13 mouse cellular contexts compared by ENCODE assay signal in genomic region chr14:54756382-54756781, GRCm38 (mm10). TPM values are rescaled to one million over a fixed set of nuclear protein-coding genes. Genes with fewer than 3 reads are reported as not detected.
A peak's percentile ranks its signal among the peaks of the same experiment; 100 is the strongest.
DNase-seq lines count a peak whose midpoint lies in the region; ATAC-seq and TF ChIP-seq lines count a peak whose summit lies in the region.
"Had no signal": no experiment of that assay in that cellular context is flagged by ENCODE, and none has a peak within 500 bp of the region (broad histone marks: within the 10 kb centered on the region; RNA-seq: fewer than 3 reads in every experiment).

No protein-coding gene starts in this region.

- 89% methylated on average over 6 of the region's 6 CpGs for WGBS in forebrain, embryonic 15.5 days
- 94% methylated on average over 6 of the region's 6 CpGs for WGBS in forebrain, embryonic 10.5 days
- WGBS in intestine, postnatal 0 days, result 57% methylated on average over 6 of the region's 6 CpGs
- 11% methylated on average over 6 of the region's 6 CpGs for WGBS in macrophage (ENCODE audit: missing documents)

- no peak overlapping the region for H3K4me2 ChIP-seq in forebrain, embryonic 15.5 days (replicated peaks)
- no peak overlapping the region for H3K4me2 ChIP-seq in intestine, postnatal 0 days (replicated peaks; ENCODE audit: low read depth)
- H3K4me2 ChIP-seq: hindbrain, embryonic 13.5 days had no signal

- no peak overlapping the region for H3K9ac ChIP-seq in forebrain, embryonic 15.5 days (replicated peaks)
- H3K9ac ChIP-seq in intestine, postnatal 0 days (ENCODE audit: low read depth, low read length), result no peak overlapping the region
- H3K9ac ChIP-seq: hindbrain, embryonic 13.5 days had no signal

- H3K4me3 ChIP-seq in forebrain, embryonic 15.5 days, result no peak overlapping the region
- H3K4me3 ChIP-seq in forebrain, embryonic 10.5 days, result no peak overlapping the region
- H3K4me3 ChIP-seq in left cerebral cortex, adult 2 months, result no peak overlapping the region
- H3K4me3 ChIP-seq in intestine, postnatal 0 days (ENCODE audit: low read depth, low read length), result no peak overlapping the region
- no peak overlapping the region for H3K4me3 ChIP-seq in macrophage (ENCODE audit: inconsistent target)
- H3K4me3 ChIP-seq: hindbrain, embryonic 13.5 days had no signal

- peaks cover 75% of the 10 kb centered on the region for H3K79me2 ChIP-seq in macrophage (ENCODE audit: inconsistent target)

- ATAC-seq in forebrain, embryonic 15.5 days (replicated peaks), result no peak
- ATAC-seq in intestine, postnatal 0 days, result no peak

- 0 out of 2 replicates have a peak overlapping the region, but pooled peaks have one; percentile 0 for H3K27ac ChIP-seq in forebrain, embryonic 15.5 days (replicated peaks)
- H3K27ac ChIP-seq in forebrain, embryonic 10.5 days, result no peak overlapping the region
- H3K27ac ChIP-seq in left cerebral cortex, adult 2 months, result peak overlapping the region; percentile 57; the same call in 1 of the 2 replicates
- H3K27ac ChIP-seq in intestine, postnatal 0 days (ENCODE audit: low read depth, low read length), result peak overlapping the region; percentile 22; the same call in 1 of the 2 replicates
- H3K27ac ChIP-seq in macrophage, result peak overlapping the region; percentile 96
- H3K27ac ChIP-seq: hindbrain, embryonic 13.5 days had no signal

- no peaks in the 10 kb centered on the region for H3K9me3 ChIP-seq in forebrain, embryonic 15.5 days
- H3K9me3 ChIP-seq in forebrain, embryonic 10.5 days, result no peaks in the 10 kb centered on the region
- H3K9me3 ChIP-seq in intestine, postnatal 0 days (ENCODE audit: control insufficient read depth), result no peaks in the 10 kb centered on the region
- H3K9me3 ChIP-seq: hindbrain, embryonic 13.5 days had no signal

- no peak for TF ChIP-seq CTCF in left cerebral cortex, adult 2 months (IDR thresholded peaks at IDR 0.05)
- no peak for TF ChIP-seq CTCF in intestine, postnatal 0 days (IDR thresholded peaks at IDR 0.05; ENCODE audit: low read depth)

- H3K27me3 ChIP-seq in forebrain, embryonic 15.5 days, result no peaks in the 10 kb centered on the region
- H3K27me3 ChIP-seq in forebrain, embryonic 10.5 days (ENCODE audit: poor library complexity, severe bottlenecking), result no peaks in the 10 kb centered on the region
- H3K27me3 ChIP-seq in intestine, postnatal 0 days (replicated peaks; ENCODE audit: control insufficient read depth, insufficient read depth, low read length), result no peaks in the 10 kb centered on the region
- H3K27me3 ChIP-seq: hindbrain, embryonic 13.5 days had no signal

- no peaks in the 10 kb centered on the region for H3K36me3 ChIP-seq in forebrain, embryonic 15.5 days
- H3K36me3 ChIP-seq in forebrain, embryonic 10.5 days (replicated peaks), result no peaks in the 10 kb centered on the region
- peaks cover 10% of the 10 kb centered on the region; the same call in 1 of the 2 replicates for H3K36me3 ChIP-seq in intestine, postnatal 0 days (ENCODE audit: control insufficient read depth, insufficient read depth)
- H3K36me3 ChIP-seq in macrophage (ENCODE audit: inconsistent target), result peaks cover 21% of the 10 kb centered on the region; the same call in 1 of the 2 replicates
- H3K36me3 ChIP-seq: hindbrain, embryonic 13.5 days had no signal

- peaks cover 18% of the 10 kb centered on the region for H3K4me1 ChIP-seq in forebrain, embryonic 15.5 days
- peaks cover 20% of the 10 kb centered on the region for H3K4me1 ChIP-seq in forebrain, embryonic 10.5 days
- H3K4me1 ChIP-seq in intestine, postnatal 0 days (replicated peaks; ENCODE audit: control insufficient read depth, insufficient read depth, low read length), result peaks cover 11% of the 10 kb centered on the region

- DNase-seq in forebrain, embryonic 10.5 days (ENCODE audit: extremely low spot score, low spot score), result no peak
- DNase-seq in left cerebral cortex, adult 2 months (ENCODE audit: extremely low spot score in 1 of 2, low spot score in 2 of 2), result no peak
- DNase-seq in left cerebral cortex, adult 11 months (ENCODE audit: low spot score), result no peak
- no peak for DNase-seq in retina, postnatal 1 day
- DNase-seq in heart, postnatal 36 days, result no peak
- DNase-seq: cerebellum, adult 9-11 months; gastrocnemius, postnatal 36 days; midbrain, embryonic 14.5 days had no signal

- intact Hi-C loops in left cerebral cortex, adult 2 months (cut with DNase I), result no loop called here
- intact Hi-C loops in heart, postnatal 36 days (cut with DNase I), result no loop called here

RNA-seq across cellular contexts. Expression of gene Slc7a8, which starts 25.4 kb away (rescaled TPM):
- polyA plus RNA-seq in forebrain, embryonic 15.5 days (2015; fragmentation: Nextera tagmentation; extraction: Ambion mirVana), result 6.4 and 8.2 TPM in 2 replicates
- 1.0 and 2.3 TPM in 2 replicates for polyA plus RNA-seq in forebrain, embryonic 10.5 days (2016; fragmentation: Nextera tagmentation; extraction: Ambion mirVana)
- total RNA-seq in left cerebral cortex, adult 2 months (2021), result 10 to 100 TPM; 54.3 to 58.6 TPM
- 34.2 and 36.9 TPM in 2 replicates for polyA plus RNA-seq in intestine, postnatal 0 days (2015; fragmentation: Nextera tagmentation; extraction: Ambion mirVana)
- 100 to 1,000 TPM in 15 of 26 experiments, 10 to 100 TPM in 11; 41.3 to 275 (median 105) TPM for total RNA-seq in macrophage (2018; cell fraction: chromatin; rRNA removed)
- total RNA-seq in macrophage (2018; cell fraction: cytosol; rRNA removed), result 100 to 1,000 TPM in 15 of 26 experiments, 10 to 100 TPM in 11; 67.5 to 157 (median 114) TPM
- total RNA-seq in macrophage (2018; cell fraction: nucleus; rRNA removed), result 100 to 1,000 TPM in 21 of 26 experiments, 10 to 100 TPM in 5; 80.4 to 487 (median 204) TPM
- 62.3 to 349 TPM (median 87.2 TPM) in 3 replicates for polyA plus RNA-seq in macrophage (2018)
- 1 to 10 TPM; 2.6 to 3.1 TPM for total RNA-seq in heart, postnatal 36 days (2021)

RNA-seq across cellular contexts. Expression of gene Cebpe, which starts 44.4 kb away (rescaled TPM):
- not detected in 2 replicates for polyA plus RNA-seq in forebrain, embryonic 15.5 days (2015; fragmentation: Nextera tagmentation; extraction: Ambion mirVana)
- polyA plus RNA-seq in forebrain, embryonic 10.5 days (2016; fragmentation: Nextera tagmentation; extraction: Ambion mirVana), result not detected in 2 replicates
- not detected for total RNA-seq in left cerebral cortex, adult 2 months (2021)
- not detected in 2 replicates for polyA plus RNA-seq in intestine, postnatal 0 days (2015; fragmentation: Nextera tagmentation; extraction: Ambion mirVana)
- not detected for total RNA-seq in macrophage (2018; cell fraction: chromatin; rRNA removed)
- under 1 TPM in 21 of 26 experiments, not detected in 5; 0.10 to 0.47 (median 0.19) TPM for total RNA-seq in macrophage (2018; cell fraction: cytosol; rRNA removed)
- under 1 TPM in 5 of 26 experiments, not detected in 21; 0.44 to 0.98 (median 0.65) TPM for total RNA-seq in macrophage (2018; cell fraction: nucleus; rRNA removed)
- polyA plus RNA-seq in macrophage (2018), result 0.42 to 0.85 TPM in 2 of 3 replicates, not detected in the other
- not detected for total RNA-seq in heart, postnatal 36 days (2021)
- total RNA-seq: gastrocnemius, postnatal 36 days; left cerebral cortex, postnatal 36 days had no signal
- polyA plus RNA-seq: hindbrain, embryonic 13.5 days; midbrain, embryonic 14.5 days had no signal

RNA-seq across cellular contexts. Expression of gene Rnf212b, which starts 57.6 kb away (rescaled TPM):
- polyA plus RNA-seq in forebrain, embryonic 15.5 days (2015; fragmentation: Nextera tagmentation; extraction: Ambion mirVana), result not detected in 2 replicates
- polyA plus RNA-seq in forebrain, embryonic 10.5 days (2016; fragmentation: Nextera tagmentation; extraction: Ambion mirVana), result not detected in 2 replicates
- total RNA-seq in left cerebral cortex, adult 2 months (2021), result not detected
- polyA plus RNA-seq in intestine, postnatal 0 days (2015; fragmentation: Nextera tagmentation; extraction: Ambion mirVana), result not detected in 2 replicates
- not detected for total RNA-seq in macrophage (2018; cell fraction: chromatin; rRNA removed)
- total RNA-seq in macrophage (2018; cell fraction: cytosol; rRNA removed), result not detected
- total RNA-seq in macrophage (2018; cell fraction: nucleus; rRNA removed), result not detected
- not detected in 3 replicates for polyA plus RNA-seq in macrophage (2018)
- not detected for total RNA-seq in heart, postnatal 36 days (2021)
- total RNA-seq: left cerebral cortex, postnatal 36 days had no signal
- polyA plus RNA-seq: hindbrain, embryonic 13.5 days; midbrain, embryonic 14.5 days had no signal

RNA-seq across cellular contexts. Expression of gene Gm29776, which starts 57.7 kb away (rescaled TPM):
- 0.23 and 0.25 TPM in 2 replicates for polyA plus RNA-seq in forebrain, embryonic 15.5 days (2015; fragmentation: Nextera tagmentation; extraction: Ambion mirVana)
- not detected in 2 replicates for polyA plus RNA-seq in forebrain, embryonic 10.5 days (2016; fragmentation: Nextera tagmentation; extraction: Ambion mirVana)
- not detected for total RNA-seq in left cerebral cortex, adult 2 months (2021)
- polyA plus RNA-seq in intestine, postnatal 0 days (2015; fragmentation: Nextera tagmentation; extraction: Ambion mirVana), result 0.09 TPM in 1 of 2 replicates, not detected in the other
- not detected for total RNA-seq in macrophage (2018; cell fraction: chromatin; rRNA removed)
- total RNA-seq in macrophage (2018; cell fraction: cytosol; rRNA removed), result not detected
- total RNA-seq in macrophage (2018; cell fraction: nucleus; rRNA removed), result under 1 TPM in 1 of 26 experiments, not detected in 25; 0.34 TPM
- polyA plus RNA-seq in macrophage (2018), result not detected in 3 replicates
- total RNA-seq in heart, postnatal 36 days (2021), result not detected
- total RNA-seq: gastrocnemius, postnatal 36 days; left cerebral cortex, postnatal 36 days had no signal
